Mouse (Mus musculus): ENCODE data around the gene Hagh. TPM values are rescaled to one million over a fixed set of nuclear protein-coding genes. Genes with fewer than 3 reads are reported as not detected.

The Hagh gene
- polyA plus RNA-seq, 1 experiment: 142 TPM

DNA sequence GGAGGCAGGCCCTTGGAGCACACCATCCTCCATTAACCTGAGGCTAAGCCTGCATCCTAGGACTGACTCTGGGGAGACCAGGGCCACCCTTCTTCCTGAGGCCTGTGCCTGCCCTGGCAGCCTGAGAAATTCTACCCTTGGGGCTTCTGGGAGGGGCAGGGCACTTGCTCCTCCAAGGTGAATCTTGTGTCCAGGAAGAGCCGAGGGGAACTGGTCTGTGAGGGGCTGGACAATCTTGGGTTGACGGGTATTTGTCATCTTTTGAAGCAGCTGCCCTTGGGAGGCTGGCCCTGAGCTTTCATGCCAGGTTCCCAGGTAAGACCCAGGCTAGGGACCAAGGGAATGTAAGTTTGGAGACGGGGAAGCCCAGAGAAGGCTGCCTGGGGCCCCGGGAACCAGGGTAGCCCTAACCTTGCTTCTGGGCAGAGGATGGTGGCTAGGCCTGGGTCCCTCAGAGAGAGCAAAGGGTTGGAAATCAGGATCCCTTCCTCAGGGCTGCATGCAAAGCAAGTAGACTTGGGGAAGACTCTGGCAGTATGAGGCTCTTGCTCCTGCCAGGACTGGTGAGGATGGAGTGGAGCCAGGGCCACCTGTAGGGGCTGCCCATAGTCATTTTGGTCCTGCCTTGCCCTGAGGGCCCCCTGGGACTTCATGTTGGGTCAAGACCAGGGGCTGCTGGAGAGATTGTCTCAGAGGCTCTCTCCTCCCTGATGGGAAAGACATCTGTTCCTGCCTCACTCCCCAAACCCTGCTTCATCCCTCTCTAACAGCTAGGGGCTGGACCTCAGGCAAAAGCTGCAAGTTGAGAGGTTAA lies 58.3 kb downstream of the Hagh start:
- no peak for DNase-seq (ENCODE audit: extremely low spot score in 1 of 2, low spot score in 1 of 2)

DNA sequence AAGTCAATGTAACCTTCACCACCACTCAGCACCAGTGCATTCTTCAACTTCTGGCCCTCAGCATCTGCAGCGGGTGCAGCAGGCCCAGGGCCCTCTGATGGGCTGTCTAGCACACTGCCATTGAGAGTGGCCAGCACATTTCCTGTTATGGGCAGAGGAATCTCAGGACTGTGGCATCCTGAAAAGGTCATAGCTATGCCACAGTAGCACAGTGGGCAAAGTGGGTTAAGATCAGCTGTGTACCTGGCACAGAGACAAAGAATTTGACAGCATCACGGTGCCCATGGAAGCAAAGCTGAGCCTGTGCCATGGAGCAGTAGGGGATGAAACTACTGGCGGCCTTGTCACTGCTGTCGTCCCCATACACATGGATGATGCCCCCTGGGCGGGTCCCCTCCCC lies 59.2 kb downstream of the Hagh start:
- DNase-seq (ENCODE audit: extremely low spot score in 1 of 2, low spot score in 1 of 2): no peak

DNA sequence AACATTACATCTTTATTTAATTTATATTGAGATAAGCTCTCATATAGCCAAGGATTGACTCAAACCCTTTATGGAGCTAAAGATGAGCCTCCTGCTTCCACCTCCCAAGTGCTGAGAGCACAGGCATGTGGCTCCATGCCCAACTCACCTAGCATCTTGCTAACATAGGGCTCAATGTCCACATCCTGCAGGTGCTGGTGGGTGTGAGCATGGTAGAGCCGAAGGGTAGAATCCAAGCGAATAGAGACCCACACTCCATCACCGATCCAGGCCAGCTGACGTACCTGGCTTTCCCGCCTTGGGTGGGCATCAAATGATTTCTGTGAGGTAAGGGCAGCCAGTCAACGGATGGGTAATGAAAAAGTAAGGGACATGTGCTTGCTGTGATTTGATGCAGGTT lies 60.1 kb downstream of the Hagh start:
- DNase-seq (ENCODE audit: extremely low spot score in 1 of 2, low spot score in 1 of 2): no peak

DNA sequence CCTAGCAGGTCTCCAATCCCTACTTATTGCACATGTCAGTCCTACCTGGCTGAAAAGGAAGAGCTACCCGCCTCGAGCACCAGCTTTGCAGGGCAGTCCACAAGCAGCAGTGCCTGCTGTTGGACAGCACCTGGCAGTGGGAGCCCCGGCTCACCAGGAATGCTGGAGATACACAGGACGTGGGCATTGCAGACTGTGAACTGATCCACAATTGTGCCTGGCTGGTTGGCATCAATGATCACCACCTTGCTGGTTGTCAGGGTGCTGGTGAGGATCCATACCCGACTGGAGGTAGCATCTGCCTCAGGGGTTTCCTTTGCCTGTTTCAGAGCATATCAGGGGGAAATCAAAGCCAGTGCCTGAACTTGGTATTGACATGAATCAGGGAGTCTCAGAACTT lies 62.2 kb downstream of the Hagh start:
- DNase-seq (ENCODE audit: extremely low spot score in 1 of 2, low spot score in 1 of 2): no peak

DNA sequence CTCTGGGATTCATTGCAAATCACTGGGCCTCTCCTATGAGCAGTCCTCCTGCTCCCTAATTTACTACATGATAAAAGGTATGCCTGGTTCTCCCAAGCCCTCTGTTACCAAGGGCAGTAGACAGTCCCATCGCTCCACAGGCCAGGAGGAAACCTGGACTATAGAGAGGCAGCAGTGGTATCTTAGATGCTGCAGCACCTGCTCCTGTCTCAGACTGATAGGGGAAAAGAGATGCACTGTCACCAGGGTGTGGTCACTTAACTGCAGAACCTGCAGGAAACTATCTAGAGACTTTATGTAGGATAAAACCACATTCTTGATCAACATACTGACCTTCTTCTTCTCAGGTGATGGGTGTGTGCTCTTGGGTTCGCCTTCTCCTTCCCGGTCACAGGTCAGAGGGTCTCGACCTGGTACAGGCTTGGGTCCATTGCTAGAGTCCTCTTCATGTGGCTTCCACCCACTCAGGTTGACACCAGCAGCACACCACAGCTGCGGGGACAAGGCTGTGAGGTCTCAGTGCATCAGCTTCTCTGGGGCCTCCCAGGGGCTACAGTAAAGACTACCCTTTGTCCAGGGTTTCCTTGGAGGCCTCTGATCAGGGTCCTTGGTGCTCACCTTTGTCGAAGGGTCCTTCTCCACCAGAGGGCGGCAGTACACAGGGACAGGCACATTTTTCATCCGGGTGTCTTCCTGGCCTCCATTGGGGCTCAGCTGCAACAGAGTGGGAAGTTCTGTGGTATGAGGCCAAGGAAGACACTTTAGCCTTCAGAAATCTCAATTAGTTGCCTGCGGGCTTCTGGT lies 62.9 kb downstream of the Hagh start:
- DNase-seq (ENCODE audit: extremely low spot score in 1 of 2, low spot score in 1 of 2): no peak

DNA sequence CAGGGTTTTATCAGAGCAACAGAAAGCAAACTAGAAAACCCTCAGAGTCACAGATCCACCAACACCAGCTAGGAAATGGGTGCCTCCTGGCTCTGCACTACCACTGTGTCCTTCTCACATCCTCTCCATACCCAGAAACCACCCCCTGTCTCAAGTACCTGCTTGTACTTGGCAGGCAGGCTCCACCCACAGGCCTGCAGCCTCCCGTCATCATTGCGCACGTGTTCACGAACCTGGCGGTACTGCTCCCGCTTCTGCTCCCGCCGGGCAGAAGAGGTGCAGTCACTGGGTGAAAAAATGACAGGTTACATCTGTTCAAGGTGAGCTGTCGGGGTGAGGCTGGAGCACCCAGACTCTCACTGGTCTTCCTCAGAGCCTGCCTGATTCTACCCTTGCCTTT lies 63.8 kb downstream of the Hagh start:
- DNase-seq (ENCODE audit: extremely low spot score in 1 of 2, low spot score in 1 of 2): no peak

DNA sequence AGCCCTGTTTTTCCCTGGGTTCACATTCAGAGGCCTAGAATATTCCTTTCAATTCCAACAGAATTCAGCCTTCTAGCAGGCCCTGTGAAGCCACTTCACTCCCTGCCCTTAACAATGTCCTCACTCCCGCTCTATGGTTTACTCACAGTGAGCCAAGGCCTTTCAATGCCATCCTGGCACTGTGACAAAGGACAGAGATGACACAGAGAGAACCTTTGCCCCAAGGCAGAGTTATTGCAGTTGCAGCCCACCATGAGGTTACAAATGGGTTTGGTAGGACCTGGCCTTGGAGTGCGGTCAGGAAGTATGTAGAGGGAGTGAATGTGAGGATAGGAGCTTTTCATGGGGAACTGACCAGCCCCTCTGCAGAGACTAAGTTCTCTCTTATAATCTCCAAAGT lies 67.6 kb downstream of the Hagh start:
- no peak for DNase-seq (ENCODE audit: extremely low spot score in 1 of 2, low spot score in 1 of 2)

DNA sequence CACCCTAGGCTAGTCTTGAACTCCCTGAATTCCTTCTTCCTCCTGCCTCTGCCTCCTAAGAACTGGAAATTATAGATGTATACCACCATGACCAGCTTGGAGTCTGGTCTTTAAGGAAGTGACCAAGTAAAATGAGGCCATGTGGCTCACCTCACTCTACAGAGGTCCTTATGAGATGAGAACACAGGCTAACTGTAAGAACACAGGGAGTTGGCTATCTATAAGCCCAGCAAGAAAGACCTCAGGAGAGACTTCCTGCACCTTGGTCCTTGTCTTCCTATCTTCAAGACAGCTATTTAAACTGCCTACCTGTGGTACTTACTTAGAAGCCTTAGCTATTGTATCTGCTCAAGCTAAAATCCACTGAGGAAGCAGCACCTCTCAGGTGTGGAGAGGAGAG lies 74.0 kb downstream of the Hagh start:
- DNase-seq (ENCODE audit: extremely low spot score in 1 of 2, low spot score in 1 of 2): no peak

Other genes with a start within 250 kb of the Hagh start
- 175 and 194 TPM in 2 replicates for gene Tsc2, start 207.5 kb upstream of the Hagh start, polyA plus RNA-seq (2012; rRNA removed)
- gene Nthl1, start 207.5 kb upstream of the Hagh start, polyA plus RNA-seq (2012; rRNA removed): 8.8 and 10.7 TPM in 2 replicates
- 80.5 and 83.9 TPM in 2 replicates for gene Slc9a3r2, start 189.8 kb upstream of the Hagh start, polyA plus RNA-seq (2012; rRNA removed)
- gene Npw, start 181.7 kb upstream of the Hagh start, polyA plus RNA-seq (2012; rRNA removed): 0.65 TPM in 1 of 2 replicates, not detected in the other
- 53.8 and 59.4 TPM in 2 replicates for gene Zfp598, start 170.5 kb upstream of the Hagh start, polyA plus RNA-seq (2012; rRNA removed)
- 170 and 183 TPM in 2 replicates for gene Syngr3, start 150.2 kb upstream of the Hagh start, polyA plus RNA-seq (2012; rRNA removed)
- gene Gfer, start 144.0 kb upstream of the Hagh start, polyA plus RNA-seq (2012; rRNA removed): 22.6 and 24.1 TPM in 2 replicates
- 5.9 and 6.7 TPM in 2 replicates for gene Noxo1, start 143.9 kb upstream of the Hagh start, polyA plus RNA-seq (2012; rRNA removed)
- 56.1 and 56.2 TPM in 2 replicates for gene Tbl3, start 132.5 kb upstream of the Hagh start, polyA plus RNA-seq (2012; rRNA removed)
- 0.11 and 0.38 TPM in 2 replicates for gene Rnf151, start 122.1 kb upstream of the Hagh start, polyA plus RNA-seq (2012; rRNA removed)
- 967 and 1,066 TPM in 2 replicates for gene Rps2, start 122.0 kb upstream of the Hagh start, polyA plus RNA-seq (2012; rRNA removed)
- 445 and 493 TPM in 2 replicates for gene Ndufb10, start 115.7 kb upstream of the Hagh start, polyA plus RNA-seq (2012; rRNA removed)
- 0.56 and 0.65 TPM in 2 replicates for gene Rpl3l, start 112.3 kb upstream of the Hagh start, polyA plus RNA-seq (2012; rRNA removed)
- 32.7 and 37.7 TPM in 2 replicates for gene Msrb1, start 103.5 kb upstream of the Hagh start, polyA plus RNA-seq (2012; rRNA removed)
- gene Hs3st6, start 87.2 kb upstream of the Hagh start, polyA plus RNA-seq (2012; rRNA removed): 0.66 and 0.78 TPM in 2 replicates
- not detected in 2 replicates for gene Meiob, start 35.9 kb upstream of the Hagh start, polyA plus RNA-seq (2012; rRNA removed)
- gene Fahd1, start 10.2 kb downstream of the Hagh start, polyA plus RNA-seq (2012; rRNA removed): 23.5 and 26.0 TPM in 2 replicates
- gene Igfals, start 25.9 kb downstream of the Hagh start, polyA plus RNA-seq (2012; rRNA removed): 0.06 and 0.16 TPM in 2 replicates
- gene Nubp2, start 46.2 kb downstream of the Hagh start, polyA plus RNA-seq (2012; rRNA removed): 29.0 and 31.4 TPM in 2 replicates
- gene Spsb3, start 46.5 kb downstream of the Hagh start, polyA plus RNA-seq (2012; rRNA removed): 69.1 and 78.1 TPM in 2 replicates
- gene Eme2, start 54.9 kb downstream of the Hagh start, polyA plus RNA-seq (2012; rRNA removed): 63.7 and 67.9 TPM in 2 replicates
- 111 and 127 TPM in 2 replicates for gene Mrps34, start 55.0 kb downstream of the Hagh start, polyA plus RNA-seq (2012; rRNA removed)
- 76.8 and 81.6 TPM in 2 replicates for gene Nme3, start 56.4 kb downstream of the Hagh start, polyA plus RNA-seq (2012; rRNA removed)
- 325 and 357 TPM in 2 replicates for gene Mapk8ip3, start 96.8 kb downstream of the Hagh start, polyA plus RNA-seq (2012; rRNA removed)
- 4.6 and 6.3 TPM in 2 replicates for gene Jpt2, start 120.5 kb downstream of the Hagh start, polyA plus RNA-seq (2012; rRNA removed)
- gene Cramp1l, start 175.6 kb downstream of the Hagh start, polyA plus RNA-seq (2012; rRNA removed): 21.5 and 22.2 TPM in 2 replicates
- gene Ift140, start 175.9 kb downstream of the Hagh start, polyA plus RNA-seq (2012; rRNA removed): 19.0 and 23.6 TPM in 2 replicates
- gene Tmem204, start 243.4 kb downstream of the Hagh start, polyA plus RNA-seq (2012; rRNA removed): 16.2 and 16.3 TPM in 2 replicates

All from frontal cortex, adult 2 months (tissue).